ENCODE assay signal across 9 mouse cellular contexts in genomic region chr2:59407512-59407988, GRCm38 (mm10).
A peak's percentile ranks its signal among the peaks of the same experiment; 100 is the strongest.
DNase-seq lines count a peak whose midpoint lies in the region; ATAC-seq lines count a peak whose summit lies in the region.
"Had no signal": no experiment of that assay in that cellular context is flagged by ENCODE, and none has a peak within 500 bp of the region (broad histone marks: within the 10 kb centered on the region; RNA-seq: fewer than 3 reads in every experiment).

No protein-coding gene starts in this region.

- H3K4me2 ChIP-seq in forebrain, embryonic 15.5 days (replicated peaks) = no peak overlapping the region
- H3K4me2 ChIP-seq in hindbrain, embryonic 11.5 days (replicated peaks; ENCODE audit: low read depth, low read length) = no peak overlapping the region; the same call in 1 of the 2 replicates
- no peak overlapping the region for H3K4me2 ChIP-seq in stomach, embryonic 15.5 days
- H3K4me2 ChIP-seq: liver, embryonic 15.5 days had no signal

- no peaks in the 10 kb centered on the region for H3K9me3 ChIP-seq in forebrain, embryonic 15.5 days
- H3K9me3 ChIP-seq in hindbrain, embryonic 11.5 days (ENCODE audit: control insufficient read depth, low read length) = no peaks in the 10 kb centered on the region
- no peaks in the 10 kb centered on the region for H3K9me3 ChIP-seq in stomach, embryonic 15.5 days
- H3K9me3 ChIP-seq: liver, embryonic 15.5 days had no signal

- H3K4me3 ChIP-seq in forebrain, embryonic 15.5 days = no peak overlapping the region
- H3K4me3 ChIP-seq in hindbrain, embryonic 11.5 days (ENCODE audit: low read depth, low read length) = no peak overlapping the region
- no peak overlapping the region for H3K4me3 ChIP-seq in stomach, embryonic 15.5 days (replicated peaks)
- H3K4me3 ChIP-seq: liver, embryonic 15.5 days had no signal

- ATAC-seq in forebrain, embryonic 15.5 days (replicated peaks) = peak; percentile 58; the same call in 1 of the 2 replicates
- ATAC-seq in hindbrain, embryonic 11.5 days (ENCODE audit: low FRiP score) = peak; percentile 73
- peak; percentile 44; the same call in 1 of the 2 replicates for ATAC-seq in stomach, embryonic 15.5 days (ENCODE audit: insufficient read depth, low FRiP score, low read depth)

- H3K27ac ChIP-seq in forebrain, embryonic 15.5 days (replicated peaks) = no peak overlapping the region
- H3K27ac ChIP-seq in hindbrain, embryonic 11.5 days (ENCODE audit: low read depth, low read length) = peak overlapping the region; percentile 69; the same call in 1 of the 2 replicates
- no peak overlapping the region for H3K27ac ChIP-seq in stomach, embryonic 15.5 days
- H3K27ac ChIP-seq: liver, embryonic 15.5 days had no signal

- H3K36me3 ChIP-seq in forebrain, embryonic 15.5 days = no peaks in the 10 kb centered on the region
- no peaks in the 10 kb centered on the region for H3K36me3 ChIP-seq in hindbrain, embryonic 11.5 days (ENCODE audit: control insufficient read depth, insufficient read depth, low read length)
- H3K36me3 ChIP-seq in stomach, embryonic 15.5 days = no peaks in the 10 kb centered on the region
- H3K36me3 ChIP-seq: liver, embryonic 15.5 days had no signal

- peak; percentile 16 to 27 for DNase-seq in right cerebral cortex, adult 2 months (ENCODE audit: low spot score in 2 of 2)
- no peak for DNase-seq in right cerebral cortex, postnatal 14 days
- peak; percentile 56 for DNase-seq in hindbrain, embryonic 11.5 days (ENCODE audit: low spot score)
- DNase-seq in lung, adult 18-20 months = peak; percentile 52 to 71
- no peak for DNase-seq in kidney, postnatal 4 days
- no peak for DNase-seq in adrenal gland, adult (ENCODE audit: inconsistent age in 2 of 2, low spot score in 1 of 2)

- 71% methylated on average over 13 of the region's 13 CpGs for WGBS in forebrain, embryonic 15.5 days
- 52% methylated on average over 13 of the region's 13 CpGs for WGBS in hindbrain, embryonic 11.5 days
- 72% methylated on average over 13 of the region's 13 CpGs for WGBS in stomach, embryonic 15.5 days

- 0 out of 2 replicates have a peak, but pooled peaks cover 3% of the 10 kb centered on the region for H3K4me1 ChIP-seq in forebrain, embryonic 15.5 days
- no peaks in the 10 kb centered on the region for H3K4me1 ChIP-seq in hindbrain, embryonic 11.5 days (replicated peaks; ENCODE audit: control insufficient read depth, insufficient read depth, low read length)
- no peaks in the 10 kb centered on the region for H3K4me1 ChIP-seq in stomach, embryonic 15.5 days
- H3K4me1 ChIP-seq: liver, embryonic 15.5 days had no signal

- H3K9ac ChIP-seq in forebrain, embryonic 15.5 days (replicated peaks) = no peak overlapping the region
- no peak overlapping the region for H3K9ac ChIP-seq in hindbrain, embryonic 11.5 days (ENCODE audit: low read depth, low read length)
- H3K9ac ChIP-seq in stomach, embryonic 15.5 days = no peak overlapping the region
- H3K9ac ChIP-seq: liver, embryonic 15.5 days had no signal

- no peaks in the 10 kb centered on the region for H3K27me3 ChIP-seq in forebrain, embryonic 15.5 days
- H3K27me3 ChIP-seq in hindbrain, embryonic 11.5 days (ENCODE audit: control insufficient read depth, insufficient read depth, low read length) = no peaks in the 10 kb centered on the region
- H3K27me3 ChIP-seq in stomach, embryonic 15.5 days (replicated peaks) = no peaks in the 10 kb centered on the region
- H3K27me3 ChIP-seq: liver, embryonic 15.5 days had no signal

Comparison
In these comparisons a context has a peak if more than half of its experiments do, and no peak if none do; other contexts are left out.
1. DNase-seq: peak in right cerebral cortex, adult 2 months (2 of 2), hindbrain, embryonic 11.5 days (single experiment) and lung, adult 18-20 months (2 of 2); none in right cerebral cortex, postnatal 14 days (single experiment), kidney, postnatal 4 days (0 of 2) and adrenal gland, adult (0 of 2).
2. Peak in every context shown above with its lines, with median percentiles within 50 percentile points of each other: ATAC-seq.